Mouse (Mus musculus): Measurements from ENCODE around the gene Rhbdf1.

GRCm38 (mm10) chr11:32220607-32221224 lies 1.4 kb downstream of the Rhbdf1 start:
- TF ChIP-seq CTCF (IDR thresholded peaks at IDR 0.05; ENCODE audit: low read depth) (no peak), EP300 (optimal IDR thresholded peaks at IDR 0.05) (no peak)
